Mouse (Mus musculus) naive thymus-derived CD4-positive, alpha-beta T cell, adult 5 months (primary cell): ENCODE measurements around the gene Stat2. TPM values are rescaled to one million over a fixed set of nuclear protein-coding genes. Genes with fewer than 3 reads are reported as not detected.

Experiments used
- polyA plus RNA-seq: library from polyadenylated mRNA; unstranded; fragments of 100-300 nt; shearing (Covaris generic); gene quantifications from one replicate; pipeline ENCODE4 v1.2.1, GENCODE M21; 2017

Stat2 gene
- polyA plus RNA-seq: 45.1 TPM

DNA sequence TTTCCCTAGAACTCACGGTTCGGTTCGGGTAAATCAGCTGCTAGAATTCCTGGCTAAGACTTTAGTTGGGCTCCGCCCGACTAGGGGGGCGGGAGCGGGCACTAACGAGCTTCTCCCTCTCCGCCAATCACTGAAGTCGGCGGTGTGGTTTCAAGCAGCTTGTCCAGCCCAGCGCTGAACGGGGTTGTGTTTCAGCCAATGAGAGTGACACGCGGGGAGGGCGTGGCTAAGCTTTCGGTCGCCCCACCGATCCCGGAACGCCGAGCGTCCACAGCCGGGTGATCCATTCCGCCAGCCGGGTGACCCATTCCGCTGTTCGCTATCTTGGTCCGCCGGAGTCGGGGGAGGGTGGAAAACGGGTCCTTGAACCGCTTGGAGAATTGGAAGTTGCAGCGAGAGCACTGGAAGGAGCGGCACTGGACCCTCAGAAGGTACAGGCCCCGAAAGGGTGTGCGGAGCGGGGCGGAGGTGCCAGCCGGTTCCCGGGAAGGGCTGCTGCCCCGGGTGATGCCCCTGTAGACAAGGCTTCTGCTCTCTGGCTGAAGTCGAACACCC lies at the start of gene Stat2:
TSS of gene Stat2 (plus strand) at position 273 of the 555 bp plus-strand sequence.

DNA sequence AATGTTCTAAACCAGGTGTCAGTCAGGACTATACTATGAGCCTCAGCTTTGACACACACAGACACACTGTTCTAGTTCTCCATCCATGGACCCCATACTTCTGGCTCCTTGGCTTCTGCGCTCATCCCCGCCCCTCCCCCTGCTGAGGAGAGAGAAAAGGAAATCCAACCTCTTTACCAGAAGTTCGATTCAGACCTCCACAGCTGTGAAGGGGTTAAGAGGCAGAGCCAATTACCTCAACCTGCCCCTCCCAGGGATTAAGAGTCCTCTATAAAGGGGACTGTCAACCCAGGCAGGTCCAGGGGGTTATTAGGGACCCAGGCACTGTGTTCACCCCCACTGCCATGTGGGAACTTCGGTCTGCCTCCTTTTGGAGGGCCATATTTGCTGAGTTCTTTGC lies 44.8 kb upstream of the Stat2 start, which contains the start of gene Mip:
TSS of gene Mip (plus strand) at position 301 of the 400 bp plus-strand sequence.

GRCm38 (mm10) chr10:128231697-128232419 lies 38.5 kb upstream of the Stat2 start, which contains the start of gene Timeless:
Gene Timeless (plus strand): TSS chr10:128232065.

GRCm38 (mm10) chr10:128253677-128254255 lies 16.6 kb upstream of the Stat2 start, which contains the start of gene Apon:
Gene Apon (plus strand): TSS chr10:128254096.

GRCm38 (mm10) chr10:128268371-128268770 lies 2.0 kb upstream of the Stat2 start, which contains the start of gene Apof:
Gene Apof (plus strand): TSS chr10:128268671.

GRCm38 (mm10) chr10:128298702-128299171 lies 28.4 kb downstream of the Stat2 start, which contains the start of gene Il23a:
Gene Il23a (minus strand): TSS chr10:128298752.

GRCm38 (mm10) chr10:128303126-128304021 lies 33.0 kb downstream of the Stat2 start, which contains the start of gene Pan2:
Gene Pan2 (plus strand): TSS chr10:128303335.

DNA sequence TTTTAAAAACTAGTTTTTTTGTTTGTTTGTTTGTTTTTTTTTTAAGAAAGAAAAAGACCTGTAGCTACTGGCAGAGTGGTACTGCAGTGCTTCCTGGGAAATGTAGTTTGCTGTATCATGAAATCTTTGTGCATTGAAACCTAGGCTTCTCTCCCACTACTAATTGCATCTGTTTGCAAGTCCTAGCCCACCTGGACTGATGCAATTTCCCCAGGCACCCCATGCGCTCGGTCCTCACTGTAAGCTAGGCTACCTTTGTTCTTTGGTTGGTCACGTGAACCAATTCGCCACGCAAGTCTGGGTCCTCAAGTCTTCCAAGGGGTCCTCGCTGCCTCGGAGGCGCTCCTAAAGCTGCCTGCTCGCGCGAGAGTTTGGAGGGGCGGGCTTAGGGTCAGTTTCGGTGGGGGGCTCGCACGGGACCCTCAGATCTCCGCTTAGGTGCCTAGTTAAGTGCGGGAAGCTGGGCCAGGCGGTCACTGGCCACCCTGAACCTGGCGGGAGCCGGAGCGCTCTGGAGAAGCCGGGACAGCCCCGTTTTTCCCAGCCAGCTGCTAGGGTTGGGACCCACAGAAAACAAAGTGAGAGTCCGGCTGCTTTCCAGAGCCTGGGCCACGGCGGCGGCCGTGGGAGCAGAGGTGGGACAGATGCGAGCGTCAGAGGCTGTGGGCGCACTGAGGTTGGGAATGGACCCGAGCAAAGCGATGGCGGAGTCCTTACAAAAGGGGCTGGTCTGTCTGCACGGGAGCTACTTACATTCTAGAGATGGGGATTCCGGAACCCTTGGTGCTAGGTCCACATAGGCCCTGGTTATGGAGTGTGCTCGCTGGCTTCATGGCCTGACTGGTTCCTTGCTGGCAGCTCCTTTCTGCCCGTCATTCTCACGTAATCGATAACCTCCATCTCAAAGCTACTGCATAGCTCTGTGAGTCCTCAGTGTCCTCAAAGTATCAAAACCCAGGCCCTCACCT lies 52.1 kb downstream of the Stat2 start, which contains the start of gene Cnpy2:
TSS of gene Cnpy2 (plus strand) at position 319 of the 968 bp plus-strand sequence.

DNA sequence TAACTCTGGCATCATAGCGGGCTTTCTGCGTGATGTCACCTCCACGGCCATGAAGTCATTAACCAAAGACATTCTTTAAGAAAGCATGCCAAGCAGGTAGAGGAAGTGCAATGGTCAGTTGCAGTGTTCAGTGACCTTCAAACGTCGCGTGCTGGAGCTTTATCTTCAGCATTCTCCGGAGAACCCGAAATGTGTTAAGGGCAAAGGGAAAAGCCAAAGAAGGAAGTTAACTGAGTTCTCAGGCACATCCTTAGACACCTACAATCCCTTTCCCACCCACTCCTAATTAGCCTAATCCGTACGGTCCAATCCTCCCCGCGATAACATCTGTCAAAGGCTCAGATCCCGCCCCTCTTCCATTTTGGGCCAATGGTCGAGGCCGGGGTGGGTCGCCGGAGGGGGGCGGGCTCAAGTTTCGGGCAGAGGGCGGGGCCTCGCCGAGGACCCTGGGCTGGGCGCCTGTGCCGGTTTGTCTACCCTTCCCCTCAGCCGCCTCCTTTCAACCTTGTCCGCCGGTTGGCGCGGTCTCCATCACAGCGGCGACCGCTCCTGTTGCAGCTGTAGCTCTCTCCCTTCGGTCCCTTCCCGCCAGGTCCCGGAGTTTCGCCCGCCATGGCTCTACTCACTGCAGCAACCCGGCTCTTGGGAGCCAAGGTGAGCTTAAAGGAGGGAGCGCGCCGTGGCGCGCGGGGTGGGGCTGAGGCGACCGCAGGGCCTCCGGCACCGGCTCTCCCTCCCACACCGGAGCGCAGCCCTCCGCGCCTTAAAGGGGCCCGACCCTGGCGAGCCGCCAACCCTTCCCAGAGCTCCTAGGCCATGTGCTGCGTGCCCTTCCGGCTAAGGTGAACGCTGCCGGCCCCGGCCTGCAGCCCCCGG lies 67.2 kb downstream of the Stat2 start, which contains the start of gene Cs:
TSS of gene Cs (plus strand) at position 429 of the 876 bp plus-strand sequence.

Other genes with a start within 250 kb of the Stat2 start
- 523 TPM for gene Naca, start 235.0 kb upstream of the Stat2 start, polyA plus RNA-seq
- gene Ptges3, start 211.6 kb upstream of the Stat2 start, polyA plus RNA-seq: 158 TPM
- 1,240 TPM for gene Atp5b, start 187.3 kb upstream of the Stat2 start, polyA plus RNA-seq
- gene Baz2a, start 179.0 kb upstream of the Stat2 start, polyA plus RNA-seq: 69.9 TPM
- gene Rbms2, start 90.3 kb upstream of the Stat2 start, polyA plus RNA-seq: 34.5 TPM
- gene Gls2, start 76.1 kb upstream of the Stat2 start, polyA plus RNA-seq: 0.65 TPM
- 12.4 TPM for gene Spryd4, start 58.8 kb upstream of the Stat2 start, polyA plus RNA-seq
- gene Mip, start 44.7 kb upstream of the Stat2 start, polyA plus RNA-seq: not detected
- gene Timeless, start 38.5 kb upstream of the Stat2 start, polyA plus RNA-seq: 28.0 TPM
- not detected for gene Apon, start 16.5 kb upstream of the Stat2 start, polyA plus RNA-seq
- gene Apof, start 1.9 kb upstream of the Stat2 start, polyA plus RNA-seq: not detected
- not detected for gene Il23a, start 28.2 kb downstream of the Stat2 start, polyA plus RNA-seq
- 48.3 TPM for gene Pan2, start 32.8 kb downstream of the Stat2 start, polyA plus RNA-seq
- 18.9 TPM for gene Cnpy2, start 51.9 kb downstream of the Stat2 start, polyA plus RNA-seq
- 128 TPM for gene Cs, start 67.2 kb downstream of the Stat2 start, polyA plus RNA-seq
- gene Coq10a, start 98.4 kb downstream of the Stat2 start, polyA plus RNA-seq: 39.7 TPM
- gene Ankrd52, start 106.6 kb downstream of the Stat2 start, polyA plus RNA-seq: 4.8 TPM
- gene Slc39a5, start 130.7 kb downstream of the Stat2 start, polyA plus RNA-seq: not detected
- gene Nabp2, start 140.9 kb downstream of the Stat2 start, polyA plus RNA-seq: 47.3 TPM
- gene Rnf41, start 141.1 kb downstream of the Stat2 start, polyA plus RNA-seq: 23.1 TPM
- 93.1 TPM for gene Smarcc2, start 188.7 kb downstream of the Stat2 start, polyA plus RNA-seq
- gene Myl6, start 223.6 kb downstream of the Stat2 start, polyA plus RNA-seq: 1,093 TPM
- gene Myl6b, start 228.1 kb downstream of the Stat2 start, polyA plus RNA-seq: 3.2 TPM